Mouse (Mus musculus) midbrain, embryonic 16.5 days (tissue): ENCODE data around the gene Mettl14. TPM values are rescaled to one million over a fixed set of nuclear protein-coding genes. Genes with fewer than 3 reads are reported as not detected.
A peak's percentile ranks its signal among the peaks of the same experiment; 100 is the strongest.

Experiments
- ATAC-seq: fragments of 200-750 bp; cut with Nextera tagmentation; 2 replicates; pipeline ENCODE4 v1.8.0; 2017; ENCODE audit warnings: moderate TSS enrichment
- H3K27ac ChIP-seq: fragments of 300-500 bp; sonication (generic); 2 replicates; pipeline ENCODE4 v1.5.1; 2014; ENCODE audit warnings: mild to moderate bottlenecking, low read length, mixed read lengths
- H3K27me3 ChIP-seq: fragments of 300-500 bp; sonication (generic); 2 replicates; pipeline ENCODE4 v1.6.1; 2014; ENCODE audit warnings: low read depth, low read length, mixed read lengths; ENCODE audit not compliant: control insufficient read depth, insufficient read depth
- H3K36me3 ChIP-seq: fragments of 300-500 bp; sonication (generic); 2 replicates; pipeline ENCODE4 v1.6.1; 2014; ENCODE audit warnings: mild to moderate bottlenecking, low read length, moderate library complexity, mixed read lengths; ENCODE audit not compliant: control insufficient read depth, insufficient read depth
- H3K4me1 ChIP-seq: fragments of 300-500 bp; sonication (generic); 2 replicates; pipeline ENCODE4 v1.6.1; 2014; ENCODE audit warnings: mild to moderate bottlenecking, low read length, mixed read lengths; ENCODE audit not compliant: control insufficient read depth, insufficient read depth
- H3K4me2 ChIP-seq: fragments of 300-500 bp; sonication (generic); 2 replicates; pipeline ENCODE4 v1.6.1; 2014; ENCODE audit warnings: mild to moderate bottlenecking, low read length, mixed read lengths
- H3K4me3 ChIP-seq: fragments of 300-500 bp; sonication (generic); 2 replicates; pipeline ENCODE4 v1.5.1; 2014; ENCODE audit warnings: low read depth, mild to moderate bottlenecking, low read length, moderate library complexity, mixed read lengths
- H3K9ac ChIP-seq: fragments of 300-500 bp; sonication (generic); 2 replicates; pipeline ENCODE4 v1.6.1; 2014; ENCODE audit warnings: low read depth, low read length, mixed read lengths
- H3K9me3 ChIP-seq: fragments of 300-500 bp; sonication (generic); replicated peaks from 2 replicates; pipeline ENCODE4 v1.6.1; 2014; ENCODE audit warnings: mild to moderate bottlenecking, low read length, mixed read lengths; ENCODE audit not compliant: control insufficient read depth, poor library complexity, severe bottlenecking
- WGBS: fragments of 180-500 bp; shearing (Covaris S2); extraction: QIAGEN DNeasy Blood & Tissue Kit; methylation state at CpG from one replicate; pipeline ENCODE4 v1.1.7; 2014; 5-methylcytosine and 5-hydroxymethylcytosine counted together
- polyA plus RNA-seq: library from polyadenylated mRNA; unstranded; fragments of >200 nt; fragmentation: Nextera tagmentation; extraction: Ambion mirVana; gene quantifications from 2 replicates; pipeline ENCODE4 v1.2.1, GENCODE M21; 2015

Gene Mettl14
- polyA plus RNA-seq, 1 experiment from 2014 or later: 25.5 TPM

- WGBS: 81% methylated on average over 7 of the region's 7 CpGs
- Histone ChIP-seq H3K36me3 (no peaks in the 10 kb centered on the region), H3K9me3 (no peaks in the 10 kb centered on the region), H3K27ac (no peak overlapping the region), H3K4me2 (no peak overlapping the region), H3K27me3 (no peaks in the 10 kb centered on the region), H3K9ac (no peak overlapping the region), H3K4me3 (no peak overlapping the region), H3K4me1 (no peaks in the 10 kb centered on the region)
- ATAC-seq: no peak
Measured at GRCm38 (mm10) chr3:123334947-123335346, 51.0 kb downstream of the Mettl14 start.

DNA sequence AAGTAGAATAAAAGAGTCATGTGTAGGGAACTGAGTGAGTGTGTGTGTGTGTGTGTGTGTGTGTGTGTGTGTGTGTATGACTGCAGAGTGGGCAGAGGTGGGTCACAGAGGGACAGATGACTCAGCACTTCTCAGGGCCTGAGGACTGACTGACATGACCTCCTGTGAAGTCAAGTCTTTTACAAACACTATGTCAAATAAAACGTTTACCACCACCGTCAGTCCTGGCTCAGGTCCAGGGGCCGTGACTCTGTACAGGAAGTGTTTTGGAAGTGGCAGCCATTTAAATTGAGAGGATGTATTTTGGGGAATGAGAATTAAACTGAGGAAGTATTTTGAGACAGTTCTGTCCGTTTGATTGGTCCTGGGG is 52.9 kb downstream of the Mettl14 start:
- no peak for ATAC-seq
- no peak overlapping the region for H3K4me3 ChIP-seq
- H3K9me3 ChIP-seq: no peaks in the 10 kb centered on the region
- no peaks in the 10 kb centered on the region for H3K4me1 ChIP-seq
- H3K4me2 ChIP-seq: no peak overlapping the region
- H3K36me3 ChIP-seq: no peaks in the 10 kb centered on the region
- WGBS: 42% methylated on average over 4 of the region's 4 CpGs
- no peak overlapping the region for H3K9ac ChIP-seq
- no peaks in the 10 kb centered on the region for H3K27me3 ChIP-seq
- H3K27ac ChIP-seq: no peak overlapping the region

DNA sequence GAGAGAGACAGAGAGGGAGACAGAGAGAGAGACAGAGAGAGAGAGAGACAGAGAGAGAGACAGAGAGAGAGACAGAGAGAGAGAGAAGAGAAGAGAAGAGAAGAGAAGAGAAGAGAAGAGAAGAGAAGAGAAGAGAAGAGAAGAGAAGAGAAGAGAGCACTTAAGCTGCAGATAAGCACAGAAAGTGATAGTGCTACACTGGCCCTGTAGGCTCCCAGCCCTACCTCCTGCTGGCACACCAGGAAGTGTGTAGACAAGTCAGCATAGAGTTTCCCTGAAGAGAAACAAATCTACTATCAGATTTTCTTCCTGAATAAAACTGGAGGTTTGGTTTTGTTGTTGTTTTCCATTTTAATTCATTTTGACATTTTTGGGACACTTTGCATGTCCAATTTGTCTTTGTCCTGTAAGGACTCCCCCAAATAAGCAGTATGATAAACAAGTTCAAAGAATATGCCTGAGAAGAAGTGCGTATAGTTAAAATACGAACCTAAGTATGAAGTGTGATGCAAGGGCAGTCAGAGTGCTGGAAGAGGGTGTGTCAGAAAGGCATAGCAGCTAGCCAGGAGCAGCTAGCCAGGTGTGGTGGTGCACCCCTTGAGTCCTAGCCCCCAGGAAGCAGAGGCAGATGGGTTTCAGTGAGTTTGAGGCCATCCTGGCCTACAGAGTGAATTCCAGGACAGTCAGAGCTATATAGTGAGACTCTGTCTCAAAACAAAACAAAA is 53.4 kb downstream of the Mettl14 start:
- 90% methylated on average over 2 of the region's 2 CpGs for WGBS
- Histone ChIP-seq H3K9ac (no peak overlapping the region), H3K4me1 (no peaks in the 10 kb centered on the region), H3K4me2 (no peak overlapping the region), H3K27me3 (no peaks in the 10 kb centered on the region), H3K9me3 (no peaks in the 10 kb centered on the region), H3K36me3 (no peaks in the 10 kb centered on the region), H3K27ac (no peak overlapping the region), H3K4me3 (no peak overlapping the region)
- no peak for ATAC-seq

GRCm38 (mm10) chr3:123330221-123330620 is 55.7 kb downstream of the Mettl14 start:
- WGBS: 88% methylated on average over 4 of the region's 4 CpGs
- H3K4me2 ChIP-seq: no peak overlapping the region
- H3K4me1 ChIP-seq: no peaks in the 10 kb centered on the region
- no peak for ATAC-seq
- no peaks in the 10 kb centered on the region for H3K36me3 ChIP-seq
- no peak overlapping the region for H3K9ac ChIP-seq
- H3K27ac ChIP-seq: no peak overlapping the region
- H3K9me3 ChIP-seq: no peaks in the 10 kb centered on the region
- no peaks in the 10 kb centered on the region for H3K27me3 ChIP-seq
- H3K4me3 ChIP-seq: no peak overlapping the region

DNA sequence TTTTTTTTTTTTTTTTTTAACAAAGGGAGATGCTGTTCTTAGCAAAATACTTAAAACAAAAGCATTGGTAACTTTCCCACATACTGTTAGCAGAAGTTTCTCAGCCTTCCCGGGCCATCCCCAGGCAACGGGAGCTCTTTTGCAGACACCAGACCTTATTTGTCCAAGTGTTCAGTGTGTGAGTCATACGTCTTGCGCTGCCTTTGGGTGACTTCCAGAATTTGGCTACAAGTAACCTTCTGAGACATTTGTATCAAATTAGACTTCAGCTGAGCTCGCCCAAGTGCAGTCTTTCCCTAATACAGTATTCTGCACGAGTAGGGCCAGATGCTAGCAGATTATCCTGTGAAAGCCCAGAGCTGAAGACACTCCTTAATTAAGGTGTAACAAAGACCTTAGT is 56.7 kb downstream of the Mettl14 start:
- no peaks in the 10 kb centered on the region for H3K27me3 ChIP-seq
- no peak overlapping the region for H3K27ac ChIP-seq
- H3K36me3 ChIP-seq: no peaks in the 10 kb centered on the region
- H3K9ac ChIP-seq: no peak overlapping the region
- no peak for ATAC-seq
- 59% methylated on average over 6 of the region's 6 CpGs for WGBS
- H3K9me3 ChIP-seq: no peaks in the 10 kb centered on the region
- H3K4me3 ChIP-seq: no peak overlapping the region
- no peak overlapping the region for H3K4me2 ChIP-seq
- no peaks in the 10 kb centered on the region for H3K4me1 ChIP-seq

GRCm38 (mm10) chr3:123324326-123324725 is 61.6 kb downstream of the Mettl14 start:
- no peaks in the 10 kb centered on the region for H3K36me3 ChIP-seq
- no peak overlapping the region for H3K4me3 ChIP-seq
- no peaks in the 10 kb centered on the region for H3K27me3 ChIP-seq
- 73% methylated on average over 4 of the region's 4 CpGs for WGBS
- no peak for ATAC-seq
- H3K4me2 ChIP-seq: no peak overlapping the region
- no peaks in the 10 kb centered on the region for H3K9me3 ChIP-seq
- no peak overlapping the region for H3K9ac ChIP-seq
- no peaks in the 10 kb centered on the region for H3K4me1 ChIP-seq
- H3K27ac ChIP-seq: no peak overlapping the region

GRCm38 (mm10) chr3:123322147-123322546 is 63.8 kb downstream of the Mettl14 start:
- Histone ChIP-seq H3K27ac (no peak overlapping the region), H3K36me3 (no peaks in the 10 kb centered on the region), H3K9me3 (no peaks in the 10 kb centered on the region), H3K4me1 (no peaks in the 10 kb centered on the region), H3K9ac (no peak overlapping the region), H3K4me3 (no peak overlapping the region), H3K27me3 (no peaks in the 10 kb centered on the region), H3K4me2 (no peak overlapping the region)
- ATAC-seq: 0 out of 2 replicates have a peak, but pooled peaks have one; percentile 37
- WGBS: 28% methylated on average over 1 of the region's 1 CpGs

DNA sequence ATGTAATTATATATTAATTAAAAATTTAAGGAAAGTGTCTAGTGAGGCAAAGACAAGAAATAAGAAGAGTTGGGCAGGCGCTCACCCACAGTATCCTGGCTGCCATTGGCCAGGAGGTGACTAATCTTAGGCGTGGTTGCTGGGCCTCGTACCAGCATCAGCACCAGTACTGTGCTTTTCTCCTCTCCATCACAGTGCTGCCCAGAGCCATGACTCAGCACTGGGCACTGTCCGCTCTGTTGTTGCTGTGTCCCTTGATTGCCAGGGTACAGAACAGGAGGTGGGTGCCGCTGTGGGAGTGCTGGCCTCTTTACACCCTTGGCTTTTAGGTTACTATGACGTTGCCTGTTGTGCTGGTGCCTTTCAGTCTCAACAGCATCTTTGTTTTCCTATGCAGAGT is 64.3 kb downstream of the Mettl14 start:
- Histone ChIP-seq H3K9ac (no peak overlapping the region), H3K27me3 (no peaks in the 10 kb centered on the region), H3K36me3 (no peaks in the 10 kb centered on the region), H3K4me3 (no peak overlapping the region), H3K4me2 (no peak overlapping the region), H3K4me1 (no peaks in the 10 kb centered on the region), H3K9me3 (no peaks in the 10 kb centered on the region), H3K27ac (no peak overlapping the region)
- WGBS: 85% methylated on average over 6 of the region's 6 CpGs
- ATAC-seq: peak; percentile 68; the same call in 1 of the 2 replicates

DNA sequence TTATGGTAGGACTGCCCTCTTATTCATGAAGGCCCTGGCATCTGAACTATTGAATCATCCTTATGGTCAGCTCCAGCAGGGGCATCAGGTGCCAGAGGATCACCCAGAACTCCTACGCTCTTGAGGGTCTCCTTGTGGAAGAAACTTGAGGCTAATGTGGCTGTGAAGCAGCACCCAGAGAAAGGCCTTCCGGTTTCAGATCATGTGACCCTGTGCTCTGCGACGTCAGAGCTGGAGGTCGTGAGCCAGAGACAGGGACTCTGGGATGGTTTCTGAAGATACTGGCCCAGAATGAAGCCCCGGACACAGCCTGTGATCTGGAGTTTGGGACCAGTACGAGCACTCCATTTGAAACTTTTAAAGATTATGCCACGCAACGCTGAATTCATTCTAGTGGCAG is 65.6 kb downstream of the Mettl14 start:
- WGBS: 84% methylated on average over 9 of the region's 9 CpGs
- Histone ChIP-seq H3K4me2 (no peak overlapping the region), H3K36me3 (no peaks in the 10 kb centered on the region), H3K9ac (no peak overlapping the region), H3K27me3 (no peaks in the 10 kb centered on the region), H3K4me3 (no peak overlapping the region), H3K4me1 (no peaks in the 10 kb centered on the region), H3K27ac (no peak overlapping the region), H3K9me3 (no peaks in the 10 kb centered on the region)
- ATAC-seq: no peak
